Mouse (Mus musculus): Measurements from ENCODE around the gene Nanog.

GRCm38 (mm10) chr6:122707036-122707800, at the start of gene Nanog:
- TF ChIP-seq CTCF (conservative IDR thresholded peaks at IDR 0.05; ENCODE audit: low read length) (no peak), POU5F1 (IDR thresholded peaks at IDR 0.05; ENCODE audit: borderline replicate concordance, low read length) (peak; percentile 95), NANOG (IDR thresholded peaks at IDR 0.05; ENCODE audit: borderline replicate concordance, low read length) (no peak)
